Mouse (Mus musculus) neural tube, embryonic 13.5 days (tissue): ENCODE results near the gene Ehbp1l1. TPM values are rescaled to one million over a fixed set of nuclear protein-coding genes. Genes with fewer than 3 reads are reported as not detected.
A peak's percentile ranks its signal among the peaks of the same experiment; 100 is the strongest.

Experiments used
- ATAC-seq: fragments of 200-750 bp; cut with Nextera tagmentation; 2 replicates; pipeline ENCODE4 v1.8.0; 2017; ENCODE audit warnings: low read depth, mild to moderate bottlenecking, moderate TSS enrichment, moderate library complexity
- H3K27ac ChIP-seq: fragments of 300-500 bp; sonication (generic); replicated peaks from 2 replicates; pipeline ENCODE4 v1.5.1; 2015; ENCODE audit warnings: moderate library complexity, mild to moderate bottlenecking, inconsistent platforms
- H3K27me3 ChIP-seq: fragments of 300-500 bp; sonication (generic); 2 replicates; pipeline ENCODE4 v1.6.1; 2015; ENCODE audit warnings: mild to moderate bottlenecking, inconsistent platforms
- H3K36me3 ChIP-seq: fragments of 300-500 bp; sonication (generic); 2 replicates; pipeline ENCODE4 v1.6.1; 2015; ENCODE audit warnings: mild to moderate bottlenecking, inconsistent platforms
- H3K4me1 ChIP-seq: fragments of 300-500 bp; sonication (generic); replicated peaks from 2 replicates; pipeline ENCODE4 v1.6.1; 2015; ENCODE audit warnings: inconsistent platforms
- H3K4me2 ChIP-seq: fragments of 300-500 bp; sonication (generic); 2 replicates; pipeline ENCODE4 v1.6.1; 2015; ENCODE audit warnings: inconsistent platforms, mild to moderate bottlenecking, moderate library complexity
- H3K4me3 ChIP-seq: fragments of 300-500 bp; sonication (generic); 2 replicates; pipeline ENCODE4 v1.5.1; 2015; ENCODE audit warnings: mild to moderate bottlenecking, inconsistent platforms
- H3K9ac ChIP-seq: fragments of 300-500 bp; sonication (generic); 2 replicates; pipeline ENCODE4 v1.6.1; 2015; ENCODE audit warnings: moderate library complexity, mild to moderate bottlenecking, inconsistent platforms
- H3K9me3 ChIP-seq: fragments of 300-500 bp; sonication (generic); 2 replicates; pipeline ENCODE4 v1.6.1; 2016; ENCODE audit warnings: inconsistent platforms
- WGBS: fragments of 180-500 bp; shearing (Covaris S2); methylation state at CpG from one replicate; pipeline ENCODE4 v1.1.7; 2015; 5-methylcytosine and 5-hydroxymethylcytosine counted together
- polyA plus RNA-seq: library from polyadenylated mRNA; unstranded; fragments of >200 nt; fragmentation: Nextera tagmentation; extraction: Ambion mirVana; gene quantifications from 2 replicates; pipeline ENCODE4 v1.2.1, GENCODE M21; 2015

Ehbp1l1 gene
- polyA plus RNA-seq, 1 experiment from 2014 or later, result 8.3 TPM

DNA sequence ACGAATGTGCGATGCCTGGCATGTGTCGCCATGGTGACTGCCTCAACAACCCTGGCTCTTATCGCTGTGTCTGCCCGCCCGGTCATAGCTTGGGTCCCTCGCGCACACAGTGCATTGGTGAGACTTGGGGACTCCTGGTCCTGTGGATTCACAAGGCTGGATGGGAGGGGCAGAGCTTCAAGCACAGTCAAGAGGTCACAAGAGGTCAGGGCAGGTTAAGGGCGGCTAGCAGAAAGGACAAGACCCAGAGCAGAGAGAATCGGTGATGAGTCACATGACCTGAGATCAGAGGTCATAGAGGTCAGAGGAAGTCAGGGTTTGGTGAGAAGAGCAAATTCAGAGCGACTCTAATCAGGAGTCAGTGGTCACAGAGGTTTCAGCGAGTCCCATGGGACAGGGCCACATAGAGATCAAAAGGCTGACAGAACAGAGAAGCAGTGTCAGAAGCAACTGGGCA lies 20.8 kb upstream of the Ehbp1l1 start:
- Histone ChIP-seq H3K4me1 (peaks cover 55% of the 10 kb centered on the region), H3K27ac (no peak overlapping the region), H3K27me3 (peaks cover 95% of the 10 kb centered on the region), H3K9ac (no peak overlapping the region), H3K4me2 (no peak overlapping the region), H3K36me3 (no peaks in the 10 kb centered on the region), H3K9me3 (no peaks in the 10 kb centered on the region), H3K4me3 (no peak overlapping the region)
- 20% methylated on average over 12 of the region's 12 CpGs for WGBS
- no peak for ATAC-seq

GRCm38 (mm10) chr19:5745756-5746710 lies 19.9 kb upstream of the Ehbp1l1 start:
- H3K9ac ChIP-seq, result peak overlapping the region; percentile 61
- H3K4me2 ChIP-seq, result peak overlapping the region; percentile 50
- WGBS, result 5% methylated on average over 32 of the region's 36 CpGs
- no peaks in the 10 kb centered on the region for H3K9me3 ChIP-seq
- H3K4me3 ChIP-seq, result peak overlapping the region; percentile 25
- H3K27ac ChIP-seq, result no peak overlapping the region
- no peaks in the 10 kb centered on the region for H3K36me3 ChIP-seq
- peaks cover 55% of the 10 kb centered on the region for H3K4me1 ChIP-seq
- H3K27me3 ChIP-seq, result peaks cover 86% of the 10 kb centered on the region
- ATAC-seq, result no peak

GRCm38 (mm10) chr19:5743576-5743975 lies 17.5 kb upstream of the Ehbp1l1 start:
- H3K4me2 ChIP-seq, result peak overlapping the region; percentile 96
- peaks cover 62% of the 10 kb centered on the region for H3K4me1 ChIP-seq
- H3K9ac ChIP-seq, result 0 out of 2 replicates have a peak overlapping the region, but pooled peaks have one; percentile 22
- H3K4me3 ChIP-seq, result no peak overlapping the region
- ATAC-seq, result no peak
- peaks cover 81% of the 10 kb centered on the region for H3K27me3 ChIP-seq
- no peaks in the 10 kb centered on the region for H3K9me3 ChIP-seq
- no peaks in the 10 kb centered on the region for H3K36me3 ChIP-seq
- H3K27ac ChIP-seq, result no peak overlapping the region
- WGBS, result 49% methylated on average over 5 of the region's 5 CpGs

DNA sequence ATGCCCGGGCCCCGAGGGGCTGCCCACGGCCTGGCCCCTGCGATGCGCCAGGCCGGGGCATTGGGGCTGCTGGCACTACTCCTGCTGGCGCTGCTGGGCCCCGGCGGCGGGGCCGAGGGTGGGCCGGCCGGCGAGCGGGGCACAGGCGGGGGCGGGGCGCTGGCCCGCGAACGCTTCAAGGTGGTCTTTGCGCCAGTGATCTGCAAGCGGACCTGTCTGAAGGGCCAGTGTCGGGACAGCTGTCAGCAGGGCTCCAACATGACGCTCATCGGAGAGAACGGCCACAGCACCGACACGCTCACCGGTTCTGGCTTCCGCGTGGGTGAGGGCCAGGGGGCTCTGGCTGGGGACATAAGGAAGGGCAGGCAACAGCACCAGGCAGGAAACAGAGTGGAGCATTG lies 16.1 kb upstream of the Ehbp1l1 start:
- H3K9ac ChIP-seq, result peak overlapping the region; percentile 88
- peak overlapping the region; percentile 96 for H3K4me2 ChIP-seq
- peak overlapping the region; percentile 82 for H3K27ac ChIP-seq
- H3K9me3 ChIP-seq, result no peaks in the 10 kb centered on the region
- peaks cover 62% of the 10 kb centered on the region for H3K4me1 ChIP-seq
- ATAC-seq, result peak; percentile 51; the same call in 1 of the 2 replicates
- under 1% methylated on average over 32 of the region's 32 CpGs for WGBS
- H3K4me3 ChIP-seq, result peak overlapping the region; percentile 66
- no peaks in the 10 kb centered on the region for H3K36me3 ChIP-seq
- H3K27me3 ChIP-seq, result peaks cover 77% of the 10 kb centered on the region

- no peaks in the 10 kb centered on the region for H3K9me3 ChIP-seq
- peaks cover 77% of the 10 kb centered on the region for H3K27me3 ChIP-seq
- under 1% methylated on average over 54 of the region's 55 CpGs for WGBS
Measured at GRCm38 (mm10) chr19:5741641-5742240, 15.6 kb upstream of the Ehbp1l1 start.

DNA sequence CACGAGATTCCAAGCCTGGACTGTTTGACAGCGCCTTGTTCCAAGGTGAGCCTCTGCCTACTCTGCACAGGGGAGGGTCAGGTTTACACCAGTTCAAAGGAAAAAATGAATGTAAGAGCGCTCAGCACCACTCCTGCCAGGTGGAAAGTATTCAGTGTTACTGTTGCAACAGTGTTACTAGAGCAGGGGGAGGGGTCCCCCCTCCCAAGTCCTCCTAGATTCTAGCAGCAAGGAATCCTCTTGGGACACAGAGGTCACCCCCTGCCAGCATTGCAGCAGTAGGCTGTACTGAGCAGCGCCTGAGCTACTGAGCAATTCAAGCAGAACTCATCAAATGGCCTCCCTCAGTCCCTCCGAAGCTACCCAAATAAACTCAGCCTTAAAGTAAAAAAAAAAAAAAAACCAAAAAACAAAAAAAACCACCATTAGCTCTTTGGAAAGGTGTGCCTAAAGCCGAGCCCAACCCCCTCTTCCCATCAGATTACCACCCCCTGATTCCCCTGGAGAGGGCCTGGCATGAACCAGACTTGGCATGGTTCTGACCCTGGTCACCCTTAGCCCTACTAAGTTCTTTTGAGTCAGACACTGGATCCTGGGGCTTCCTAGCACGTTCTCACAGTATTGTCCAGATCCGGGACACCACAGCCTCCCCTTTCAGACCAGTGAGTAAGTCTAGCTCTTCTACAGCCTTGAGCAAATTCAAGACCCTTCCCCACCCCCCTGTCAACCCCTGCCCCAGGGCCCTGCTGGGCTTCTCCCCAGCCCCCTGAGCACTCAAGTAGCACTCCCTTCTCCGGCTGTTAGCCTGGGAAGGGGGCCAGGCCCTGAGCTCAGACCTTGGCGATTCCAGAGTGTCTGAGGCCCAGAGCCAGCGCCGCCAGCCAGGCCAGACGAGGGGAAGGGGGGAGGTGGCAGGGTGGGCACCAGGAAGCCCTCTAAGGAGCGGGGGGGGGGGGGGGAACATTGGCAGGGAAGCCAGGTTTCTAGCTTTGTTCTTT lies 14.5 kb upstream of the Ehbp1l1 start, which contains the start of gene Ltbp3:
Gene Ltbp3 (plus strand): TSS at position 585 of the 998 bp plus-strand sequence.
- H3K36me3 ChIP-seq, result no peaks in the 10 kb centered on the region
- H3K27ac ChIP-seq, result peak within 1 kb of the TSS; percentile 82
- H3K4me3 ChIP-seq, result peak within 1 kb of the TSS; percentile 66
- H3K27me3 ChIP-seq, result peaks cover 77% of the 10 kb centered on the region
- peaks cover 49% of the 10 kb centered on the region for H3K4me1 ChIP-seq
- H3K9ac ChIP-seq, result peak within 1 kb of the TSS; percentile 88
- ATAC-seq, result peak; percentile 60
- 19% methylated on average over 12 of the region's 14 CpGs for WGBS
- peak within 1 kb of the TSS; percentile 96 for H3K4me2 ChIP-seq
- no peaks in the 10 kb centered on the region for H3K9me3 ChIP-seq

More at GRCm38 (mm10) chr19:5741641-5742240, 15.6 kb upstream of the Ehbp1l1 start:
- Histone ChIP-seq H3K27ac (peak overlapping the region; percentile 82), H3K4me1 (peaks cover 60% of the 10 kb centered on the region), H3K4me3 (peak overlapping the region; percentile 66), H3K36me3 (no peaks in the 10 kb centered on the region), H3K4me2 (peak overlapping the region; percentile 96), H3K9ac (peak overlapping the region; percentile 88)
- ATAC-seq, result peak; percentile 65

GRCm38 (mm10) chr19:5739446-5739845 lies 13.3 kb upstream of the Ehbp1l1 start:
- 65% methylated on average over 2 of the region's 2 CpGs for WGBS
- peaks cover 70% of the 10 kb centered on the region for H3K27me3 ChIP-seq
- H3K36me3 ChIP-seq, result no peaks in the 10 kb centered on the region
- no peak overlapping the region for H3K4me2 ChIP-seq
- no peak overlapping the region for H3K4me3 ChIP-seq
- H3K9ac ChIP-seq, result no peak overlapping the region
- no peaks in the 10 kb centered on the region for H3K9me3 ChIP-seq
- H3K4me1 ChIP-seq, result peaks cover 42% of the 10 kb centered on the region
- H3K27ac ChIP-seq, result no peak overlapping the region
- no peak for ATAC-seq

- H3K9ac ChIP-seq, result no peak overlapping the region
- peaks cover 23% of the 10 kb centered on the region for H3K4me1 ChIP-seq
- no peak for ATAC-seq
- H3K9me3 ChIP-seq, result no peaks in the 10 kb centered on the region
- H3K27ac ChIP-seq, result no peak overlapping the region
- no peak overlapping the region for H3K4me3 ChIP-seq
- H3K4me2 ChIP-seq, result no peak overlapping the region
- peaks cover 28% of the 10 kb centered on the region for H3K27me3 ChIP-seq
- 82% methylated on average over 9 of the region's 9 CpGs for WGBS
- H3K36me3 ChIP-seq, result 0 out of 2 replicates have a peak, but pooled peaks cover 4% of the 10 kb centered on the region
Measured at GRCm38 (mm10) chr19:5734325-5734724, 8.2 kb upstream of the Ehbp1l1 start.

DNA sequence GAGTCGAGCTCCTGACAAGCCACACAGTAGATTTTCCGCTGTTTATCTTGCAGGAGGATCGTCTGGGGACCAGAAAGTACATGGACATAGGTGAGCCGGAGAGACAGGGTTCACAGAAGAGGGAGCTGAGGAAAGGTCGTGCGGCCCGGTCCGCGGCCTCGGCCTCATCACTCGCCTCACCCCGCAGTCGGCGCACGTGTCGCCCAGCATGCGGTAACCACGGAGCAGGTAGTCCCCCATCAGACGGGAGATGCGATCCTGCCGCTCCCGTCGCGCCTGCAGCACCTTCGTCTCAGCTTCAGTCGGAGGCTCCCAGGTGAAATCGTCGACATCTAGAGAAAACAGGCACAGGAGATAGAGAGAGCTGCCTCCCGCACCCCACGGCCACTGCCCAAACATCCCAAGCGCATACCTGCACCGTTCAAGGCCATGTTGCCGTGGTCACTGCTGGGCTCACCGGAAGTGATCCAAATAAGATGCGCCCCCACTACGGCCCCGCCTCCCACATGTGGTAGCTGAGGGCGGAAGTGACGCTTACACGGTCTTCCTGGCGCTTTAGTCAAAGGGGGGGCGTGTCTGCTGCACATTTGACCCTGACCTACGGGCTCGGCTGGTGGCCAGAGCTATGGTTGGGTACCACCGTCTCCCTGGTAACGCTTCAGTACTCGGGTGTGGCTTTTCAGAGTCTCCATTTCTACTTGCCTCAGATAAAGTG lies 5.3 kb upstream of the Ehbp1l1 start:
- H3K27me3 ChIP-seq, result peaks cover 12% of the 10 kb centered on the region
- H3K36me3 ChIP-seq, result 0 out of 2 replicates have a peak, but pooled peaks cover 4% of the 10 kb centered on the region
- H3K9me3 ChIP-seq, result no peaks in the 10 kb centered on the region
- H3K4me3 ChIP-seq, result peak overlapping the region; percentile 98
- peak overlapping the region; percentile 99 for H3K4me2 ChIP-seq
- peak overlapping the region; percentile 87 for H3K9ac ChIP-seq
- 1% methylated on average over 47 of the region's 47 CpGs for WGBS
- peaks cover 47% of the 10 kb centered on the region for H3K4me1 ChIP-seq
- H3K27ac ChIP-seq, result peak overlapping the region; percentile 35; the same call in 1 of the 2 replicates
- peak; percentile 79 for ATAC-seq

- Histone ChIP-seq H3K9ac (peak overlapping the region; percentile 87), H3K4me3 (peak overlapping the region; percentile 98), H3K36me3 (0 out of 2 replicates have a peak, but pooled peaks cover 4% of the 10 kb centered on the region), H3K4me1 (peaks cover 56% of the 10 kb centered on the region), H3K4me2 (peak overlapping the region; percentile 99), H3K27me3 (peaks cover 4% of the 10 kb centered on the region), H3K9me3 (no peaks in the 10 kb centered on the region), H3K27ac (no peak overlapping the region)
- ATAC-seq, result no peak
- 74% methylated on average over 29 of the region's 29 CpGs for WGBS
Measured at GRCm38 (mm10) chr19:5730314-5731186, 4.4 kb upstream of the Ehbp1l1 start.
